Mouse (Mus musculus): ENCODE results near the gene Ifnar2. TPM values are rescaled to one million over a fixed set of nuclear protein-coding genes. Genes with fewer than 3 reads are reported as not detected.

The Ifnar2 gene
- polyA plus RNA-seq, 1 experiment from 2014 or later: 33.2 TPM

- H3K27me3 ChIP-seq: no peaks in the 10 kb centered on the region
- no peak overlapping the region for H3K4me3 ChIP-seq
- H3K9me3 ChIP-seq: no peaks in the 10 kb centered on the region
- no peak overlapping the region for H3K9ac ChIP-seq
- H3K4me2 ChIP-seq: no peak overlapping the region
- WGBS: 87% methylated on average over 4 of the region's 4 CpGs
- peaks cover 24% of the 10 kb centered on the region for H3K36me3 ChIP-seq
- no peak for ATAC-seq (ENCODE audit: low FRiP score)
- peaks cover 10% of the 10 kb centered on the region for H3K4me1 ChIP-seq (replicated peaks)
- no peak overlapping the region for H3K27ac ChIP-seq
Measured at GRCm38 (mm10) chr16:91381606-91382005, 9.0 kb downstream of the Ifnar2 start.

DNA sequence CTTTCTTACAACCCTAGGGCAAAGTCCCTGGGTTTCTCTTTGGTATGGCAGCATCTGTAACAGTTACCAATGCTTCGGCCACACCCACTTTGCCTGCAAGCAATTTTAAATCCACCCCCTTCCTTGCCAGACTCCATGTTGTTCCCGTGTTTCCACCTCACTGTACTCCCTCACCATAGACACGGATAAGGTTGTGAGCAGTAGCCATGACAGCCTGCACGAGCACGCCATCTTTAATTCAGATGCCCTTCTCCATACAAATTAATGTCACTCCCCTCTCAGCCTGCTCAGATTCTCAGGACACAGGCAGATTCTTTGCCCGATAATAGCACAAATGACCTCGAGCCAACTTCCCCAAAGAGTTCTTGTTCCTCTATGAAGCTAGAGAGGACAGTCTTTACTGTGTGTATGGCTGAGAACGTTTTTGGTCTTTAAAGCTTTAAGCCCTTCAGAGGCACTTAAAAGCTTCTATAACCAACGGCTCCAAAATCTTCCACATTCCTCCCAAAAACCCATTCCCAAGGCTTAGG lies 9.7 kb downstream of the Ifnar2 start:
- Histone ChIP-seq H3K27me3 (no peaks in the 10 kb centered on the region), H3K9ac (no peak overlapping the region), H3K4me1 (replicated peaks) (peaks cover 10% of the 10 kb centered on the region), H3K36me3 (peaks cover 30% of the 10 kb centered on the region), H3K4me2 (no peak overlapping the region), H3K27ac (no peak overlapping the region), H3K4me3 (no peak overlapping the region), H3K9me3 (no peaks in the 10 kb centered on the region)
- ATAC-seq (ENCODE audit: low FRiP score): no peak
- WGBS: 89% methylated on average over 9 of the region's 9 CpGs

DNA sequence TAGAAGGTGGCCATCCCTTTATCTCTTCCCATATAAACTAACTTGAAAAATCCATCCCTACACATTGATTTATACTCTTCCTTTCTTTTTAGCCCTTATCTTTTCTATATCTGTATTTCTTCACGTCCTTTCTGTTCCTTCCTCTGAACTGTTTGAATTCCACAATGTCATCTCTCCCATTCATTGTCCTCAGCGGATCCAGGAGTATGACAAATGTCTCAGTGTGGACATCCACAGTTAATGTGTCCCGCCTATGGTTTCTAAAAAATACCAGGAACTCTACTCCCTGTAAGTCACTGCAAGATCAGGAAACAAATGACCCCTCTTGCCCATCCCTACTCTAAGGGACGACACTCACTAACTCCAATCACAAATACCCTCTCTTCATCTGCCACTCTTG lies 11.6 kb downstream of the Ifnar2 start:
- Histone ChIP-seq H3K27ac (no peak overlapping the region), H3K36me3 (peaks cover 45% of the 10 kb centered on the region), H3K27me3 (no peaks in the 10 kb centered on the region), H3K4me1 (replicated peaks) (peaks cover 2% of the 10 kb centered on the region), H3K4me2 (no peak overlapping the region), H3K9me3 (no peaks in the 10 kb centered on the region), H3K4me3 (no peak overlapping the region), H3K9ac (no peak overlapping the region)
- 92% methylated on average over 4 of the region's 4 CpGs for WGBS
- no peak for ATAC-seq (ENCODE audit: low FRiP score)

GRCm38 (mm10) chr16:91385621-91386020 lies 13.0 kb downstream of the Ifnar2 start:
- 50% methylated on average over 10 of the region's 10 CpGs for WGBS
- peaks cover 54% of the 10 kb centered on the region for H3K36me3 ChIP-seq
- no peak overlapping the region for H3K27ac ChIP-seq
- no peak overlapping the region for H3K4me2 ChIP-seq
- no peak for ATAC-seq (ENCODE audit: low FRiP score)
- no peaks in the 10 kb centered on the region for H3K4me1 ChIP-seq (replicated peaks)
- no peaks in the 10 kb centered on the region for H3K27me3 ChIP-seq
- no peaks in the 10 kb centered on the region for H3K9me3 ChIP-seq
- H3K4me3 ChIP-seq: no peak overlapping the region
- no peak overlapping the region for H3K9ac ChIP-seq

DNA sequence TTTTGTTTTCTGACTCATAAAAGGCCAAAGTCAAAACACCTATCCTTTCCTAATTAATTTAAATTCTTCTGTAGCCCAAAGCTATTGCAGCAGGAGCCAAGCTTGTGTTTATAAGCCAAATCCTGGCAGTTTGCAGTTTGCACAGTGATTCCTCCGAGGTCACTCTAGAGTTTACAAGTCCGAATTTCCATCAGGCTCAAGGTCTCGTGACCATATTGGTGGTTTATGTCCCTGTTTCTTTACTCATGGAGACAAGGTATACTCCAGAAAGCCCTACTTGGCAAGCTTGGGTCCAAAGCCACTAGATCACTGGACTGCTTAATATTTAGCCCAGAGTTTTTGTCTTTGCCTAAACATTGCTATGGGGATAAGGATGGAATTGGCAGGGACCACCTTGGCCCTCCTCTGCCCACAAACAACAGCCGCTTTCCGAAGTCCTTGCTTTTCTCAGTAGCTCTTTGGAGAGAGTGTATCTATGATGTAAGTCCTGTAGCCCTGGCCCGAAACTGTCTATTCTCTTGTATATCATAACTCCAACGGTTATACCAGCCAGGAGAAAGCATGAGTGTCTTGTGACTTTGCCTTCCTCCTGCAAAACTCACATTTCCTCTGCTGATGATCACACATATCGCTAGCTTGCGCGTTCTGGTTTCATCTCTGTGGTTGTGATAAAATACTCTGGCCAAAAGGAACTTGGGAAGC lies 14.0 kb downstream of the Ifnar2 start:
- 93% methylated on average over 10 of the region's 10 CpGs for WGBS
- H3K27ac ChIP-seq: no peak overlapping the region
- peaks cover 56% of the 10 kb centered on the region for H3K36me3 ChIP-seq
- H3K4me1 ChIP-seq (replicated peaks): no peaks in the 10 kb centered on the region
- no peak overlapping the region for H3K9ac ChIP-seq
- ATAC-seq (ENCODE audit: low FRiP score): no peak
- H3K27me3 ChIP-seq: no peaks in the 10 kb centered on the region
- H3K4me2 ChIP-seq: no peak overlapping the region
- no peak overlapping the region for H3K4me3 ChIP-seq
- no peaks in the 10 kb centered on the region for H3K9me3 ChIP-seq

- peaks cover 56% of the 10 kb centered on the region for H3K36me3 ChIP-seq
- no peaks in the 10 kb centered on the region for H3K27me3 ChIP-seq
- no peak overlapping the region for H3K9ac ChIP-seq
- no peak overlapping the region for H3K27ac ChIP-seq
- H3K4me2 ChIP-seq: no peak overlapping the region
- H3K9me3 ChIP-seq: no peaks in the 10 kb centered on the region
- WGBS: 88% methylated on average over 3 of the region's 3 CpGs
- no peaks in the 10 kb centered on the region for H3K4me1 ChIP-seq (replicated peaks)
- no peak overlapping the region for H3K4me3 ChIP-seq
- no peak for ATAC-seq (ENCODE audit: low FRiP score)
Measured at GRCm38 (mm10) chr16:91387121-91387486, 14.5 kb downstream of the Ifnar2 start.

DNA sequence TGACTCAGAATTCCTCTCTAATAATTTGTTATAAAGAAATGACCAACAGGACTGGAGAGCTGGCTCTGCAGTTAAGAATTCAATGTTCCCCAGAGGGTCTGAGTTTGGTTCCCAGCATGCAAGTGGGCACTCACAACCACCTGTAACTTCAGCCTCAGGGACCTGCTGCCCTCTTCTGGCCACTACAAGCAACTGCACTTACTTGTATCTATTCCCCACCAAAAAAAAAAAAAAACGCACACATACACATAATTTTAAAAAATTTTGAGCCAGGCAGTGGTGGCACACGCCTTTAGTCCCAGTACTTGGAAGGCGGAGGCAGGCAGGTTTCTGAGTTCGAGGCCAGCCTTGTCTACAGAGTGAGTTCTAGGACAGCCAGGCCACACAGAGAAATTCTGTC lies 17.5 kb downstream of the Ifnar2 start:
- Histone ChIP-seq H3K4me1 (replicated peaks) (no peaks in the 10 kb centered on the region), H3K9ac (no peak overlapping the region), H3K36me3 (peaks cover 70% of the 10 kb centered on the region), H3K9me3 (no peaks in the 10 kb centered on the region), H3K4me3 (no peak overlapping the region), H3K4me2 (no peak overlapping the region), H3K27ac (no peak overlapping the region), H3K27me3 (no peaks in the 10 kb centered on the region)
- WGBS: 82% methylated on average over 4 of the region's 4 CpGs
- no peak for ATAC-seq (ENCODE audit: low FRiP score)

DNA sequence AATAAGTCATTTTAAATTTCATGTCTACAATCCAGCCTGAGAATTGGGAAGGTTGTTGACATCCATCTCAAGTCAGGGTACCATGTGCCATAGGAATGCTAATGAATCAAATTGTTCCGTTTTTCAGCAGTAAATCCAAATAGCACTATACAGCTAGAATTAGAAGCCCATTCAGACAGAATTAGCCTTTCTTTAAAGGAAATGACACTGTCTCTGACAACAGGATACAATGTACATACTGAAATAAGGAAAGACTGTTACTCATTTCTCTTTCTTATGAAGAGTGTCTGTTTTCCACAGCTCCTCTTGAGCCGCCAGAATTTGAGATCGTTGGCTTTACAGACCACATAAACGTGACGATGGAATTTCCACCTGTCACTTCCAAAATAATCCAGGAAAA lies 18.8 kb downstream of the Ifnar2 start, which contains the start of gene Gm21970:
TSS of gene Gm21970 (plus strand) at position 301 of the 400 bp plus-strand sequence.
- Histone ChIP-seq H3K36me3 (peaks cover 78% of the 10 kb centered on the region), H3K4me1 (replicated peaks) (no peaks in the 10 kb centered on the region), H3K9ac (no peak within 1 kb of the TSS), H3K4me3 (no peak within 1 kb of the TSS), H3K9me3 (no peaks in the 10 kb centered on the region), H3K27ac (no peak within 1 kb of the TSS), H3K4me2 (no peak within 1 kb of the TSS), H3K27me3 (no peaks in the 10 kb centered on the region)
- ATAC-seq (ENCODE audit: low FRiP score): no peak
- 87% methylated on average over 5 of the region's 5 CpGs for WGBS

GRCm38 (mm10) chr16:91394826-91395410 lies 22.3 kb downstream of the Ifnar2 start:
- 81% methylated on average over 4 of the region's 4 CpGs for WGBS
- peaks cover 54% of the 10 kb centered on the region for H3K36me3 ChIP-seq
- no peak overlapping the region for H3K4me2 ChIP-seq
- H3K27ac ChIP-seq: no peak overlapping the region
- H3K4me3 ChIP-seq: no peak overlapping the region
- no peak for ATAC-seq (ENCODE audit: low FRiP score)
- H3K9ac ChIP-seq: no peak overlapping the region
- H3K4me1 ChIP-seq (replicated peaks): no peaks in the 10 kb centered on the region
- no peaks in the 10 kb centered on the region for H3K9me3 ChIP-seq
- no peaks in the 10 kb centered on the region for H3K27me3 ChIP-seq

- ATAC-seq (ENCODE audit: low FRiP score): no peak
- no peak overlapping the region for H3K4me3 ChIP-seq
Measured at GRCm38 (mm10) chr16:91395633-91396392, 23.2 kb downstream of the Ifnar2 start.

DNA sequence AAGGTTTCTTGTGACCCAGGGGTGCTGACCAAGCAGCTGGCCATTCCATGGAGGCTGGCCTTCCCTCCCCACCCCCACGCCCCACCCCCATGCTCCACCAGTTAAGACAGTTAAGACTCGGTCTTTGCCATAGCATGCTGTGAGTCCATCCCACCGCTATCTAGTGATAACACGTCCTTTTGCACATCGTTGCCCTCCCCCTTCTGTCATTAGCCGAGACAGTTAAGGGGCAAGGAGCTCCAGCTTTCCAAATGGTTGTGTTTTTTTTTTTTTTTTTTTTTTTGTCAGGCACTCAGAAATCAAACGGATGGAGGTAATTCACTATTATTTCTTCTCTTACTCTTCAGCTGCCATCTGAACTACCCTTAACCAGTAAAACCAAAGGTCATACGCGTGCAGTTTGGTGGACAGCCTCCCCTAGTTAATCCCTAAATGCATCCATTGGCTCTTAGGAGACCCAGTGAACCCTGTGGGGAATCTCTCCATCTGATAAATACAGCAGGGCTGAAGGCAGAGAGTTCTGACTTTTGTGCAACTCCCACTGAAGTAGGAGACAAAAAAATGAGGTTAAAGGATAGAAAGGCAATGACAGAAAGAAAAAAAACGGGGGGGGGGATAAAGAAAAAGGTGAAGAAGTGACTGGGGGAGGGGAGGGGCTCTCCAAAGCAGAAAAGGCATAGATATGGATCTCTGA lies 24.4 kb downstream of the Ifnar2 start:
- ATAC-seq (ENCODE audit: low FRiP score): no peak

More at GRCm38 (mm10) chr16:91395633-91396392, 23.2 kb downstream of the Ifnar2 start:
- no peaks in the 10 kb centered on the region for H3K4me1 ChIP-seq (replicated peaks)
- no peak overlapping the region for H3K9ac ChIP-seq
- WGBS: 70% methylated on average over 8 of the region's 8 CpGs
- no peaks in the 10 kb centered on the region for H3K27me3 ChIP-seq
- H3K9me3 ChIP-seq: no peaks in the 10 kb centered on the region
- peaks cover 50% of the 10 kb centered on the region for H3K36me3 ChIP-seq
- H3K27ac ChIP-seq: no peak overlapping the region
- no peak overlapping the region for H3K4me2 ChIP-seq

DNA sequence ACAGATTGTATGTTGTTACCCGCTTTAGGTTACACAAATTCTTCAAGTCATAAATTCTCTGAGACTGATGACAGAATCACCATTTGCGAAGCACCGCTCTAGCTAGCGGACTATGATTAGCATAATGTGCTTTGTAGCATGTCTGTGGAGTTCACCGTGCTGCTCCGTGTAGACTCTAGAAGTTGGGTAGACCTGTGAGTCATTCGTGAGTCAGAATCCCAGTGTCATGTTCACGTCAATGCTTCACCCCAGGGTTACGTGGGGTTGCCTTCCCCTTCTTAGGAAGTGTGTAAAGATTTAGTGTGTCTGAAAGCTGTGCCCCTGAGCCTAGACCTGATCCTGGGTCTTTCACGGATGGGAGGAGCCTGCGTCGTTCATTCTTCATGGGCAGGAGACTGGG lies 25.4 kb downstream of the Ifnar2 start:
- Histone ChIP-seq H3K9me3 (no peaks in the 10 kb centered on the region), H3K36me3 (peaks cover 33% of the 10 kb centered on the region), H3K4me3 (no peak overlapping the region), H3K27ac (no peak overlapping the region), H3K4me1 (replicated peaks) (no peaks in the 10 kb centered on the region), H3K4me2 (no peak overlapping the region), H3K27me3 (no peaks in the 10 kb centered on the region), H3K9ac (no peak overlapping the region)
- 91% methylated on average over 12 of the region's 12 CpGs for WGBS
- no peak for ATAC-seq (ENCODE audit: low FRiP score)

More for the DNA sequence above, 24.4 kb downstream of the Ifnar2 start:
- Histone ChIP-seq H3K4me3 (no peak overlapping the region), H3K4me1 (replicated peaks) (no peaks in the 10 kb centered on the region), H3K9ac (no peak overlapping the region), H3K9me3 (no peaks in the 10 kb centered on the region), H3K4me2 (no peak overlapping the region), H3K36me3 (peaks cover 43% of the 10 kb centered on the region), H3K27ac (no peak overlapping the region), H3K27me3 (no peaks in the 10 kb centered on the region)
- 77% methylated on average over 10 of the region's 10 CpGs for whole genome bisulfite sequencing

Data from hindbrain, embryonic 13.5 days (tissue).